Mouse (Mus musculus): ENCODE measurements at regions not wholly inside any gene's neighbourhood (a gene's known extent, or its start where the extent isn't known, plus 50 kb on each side); places are given as distances from the start of the nearest gene placed in this dataset.

DNA sequence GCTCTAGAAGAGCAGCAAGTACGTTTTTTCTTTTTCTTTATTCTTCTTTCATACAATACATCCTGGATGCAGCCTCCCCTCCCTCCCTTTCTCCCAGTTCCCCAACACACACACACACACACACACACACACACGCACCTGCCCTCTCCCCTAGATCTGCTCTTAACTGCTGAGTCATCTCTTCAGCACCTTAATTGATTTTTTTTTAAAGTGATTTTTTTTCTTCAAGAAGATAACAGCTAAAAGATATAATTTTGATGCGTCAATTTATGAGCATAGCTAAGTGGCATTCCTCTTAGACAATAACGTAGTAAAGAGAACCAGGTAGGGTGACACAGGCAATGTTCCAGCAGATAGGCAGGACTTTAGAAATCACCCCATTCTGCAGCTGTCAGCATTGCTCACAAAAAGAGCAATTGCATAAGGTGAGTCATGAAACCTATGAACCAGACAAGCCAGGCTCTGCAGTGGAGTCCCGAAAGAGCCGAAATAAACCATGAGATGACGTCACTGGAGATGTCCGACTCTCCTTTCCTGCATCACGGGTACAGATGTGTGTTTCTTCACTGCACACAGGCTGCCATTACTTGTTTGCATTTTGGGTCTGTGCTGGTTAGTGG lies 63.9 kb upstream of the Tnrc6a start:
- DNase-seq (ENCODE audit: low read depth, low spot score), result no peak

DNA sequence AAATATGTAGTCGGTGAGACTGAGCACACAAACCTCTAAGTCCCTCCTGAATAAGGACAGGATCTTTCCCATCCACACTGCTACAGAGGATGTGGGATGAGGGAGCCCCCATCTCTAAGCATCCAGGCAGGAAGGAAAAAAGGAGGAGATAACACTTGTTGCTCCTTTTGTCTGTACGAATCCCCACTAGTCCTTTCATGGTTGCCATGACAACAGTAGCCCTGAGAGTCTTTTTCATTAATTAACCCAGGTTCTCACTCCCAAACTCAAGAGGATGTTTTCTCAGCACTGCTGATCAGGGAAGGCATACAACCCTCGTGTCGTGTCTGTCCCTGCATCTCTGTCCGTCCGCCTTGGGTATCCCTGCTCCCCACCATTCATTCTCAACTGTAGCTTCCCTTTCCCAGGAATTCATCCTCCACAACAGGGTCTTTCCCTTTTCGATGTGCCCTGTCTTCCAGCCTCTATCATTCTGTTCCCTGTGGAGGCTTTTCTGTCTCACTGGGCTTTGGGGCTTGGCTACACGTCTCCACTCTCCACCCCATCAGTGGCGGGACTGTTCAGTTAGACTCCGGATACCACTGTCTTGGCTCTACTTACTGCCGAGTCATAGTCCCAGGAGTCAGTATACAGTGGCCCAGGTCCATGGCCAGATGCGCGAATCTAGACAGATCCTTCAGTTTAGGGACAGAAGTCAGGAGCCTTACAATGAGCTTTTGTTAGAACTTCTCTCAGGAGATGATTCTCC lies 60.2 kb upstream of the Tnrc6a start:
- DNase-seq (ENCODE audit: low read depth, low spot score), result no peak

DNA sequence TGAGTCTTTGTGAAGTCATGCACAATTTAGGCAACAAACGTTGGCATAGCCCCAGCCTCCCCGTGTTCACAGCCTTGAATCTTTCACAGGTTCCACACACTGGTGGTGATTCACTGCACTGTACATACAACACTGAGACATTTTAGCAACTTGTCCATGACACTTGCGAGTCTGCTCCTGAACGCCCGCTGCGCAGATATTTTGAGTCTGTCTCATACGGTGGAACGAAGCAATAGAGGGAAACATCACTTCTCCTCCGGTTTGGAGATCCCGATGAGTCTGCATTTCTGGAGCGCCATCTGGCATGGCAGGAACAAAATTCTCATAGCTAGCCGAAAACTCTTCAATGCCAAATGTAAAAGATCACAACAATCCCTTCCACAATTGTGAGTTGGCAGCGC lies 57.7 kb upstream of the Tnrc6a start:
- DNase-seq (ENCODE audit: low read depth, low spot score), result no peak

DNA sequence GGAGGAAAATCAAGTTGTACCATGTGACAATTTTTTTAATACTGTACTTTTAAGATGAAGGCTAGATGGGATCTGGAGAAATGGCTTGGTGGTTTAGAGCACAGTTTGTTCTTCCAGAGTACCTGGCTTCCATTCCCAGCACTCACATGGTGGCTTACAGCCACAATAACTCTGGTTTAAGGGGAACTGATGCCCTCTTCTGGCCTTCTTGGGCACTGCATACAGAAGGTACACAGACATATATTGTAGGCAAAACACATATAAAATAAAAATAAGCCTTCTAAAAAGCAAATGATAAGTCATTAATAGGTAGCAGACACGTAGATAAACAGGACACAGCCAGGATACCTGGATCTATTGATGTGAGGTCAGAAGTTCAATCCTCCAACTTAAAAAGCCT lies 56.3 kb upstream of the Tnrc6a start:
- DNase-seq (ENCODE audit: low read depth, low spot score), result no peak

DNA sequence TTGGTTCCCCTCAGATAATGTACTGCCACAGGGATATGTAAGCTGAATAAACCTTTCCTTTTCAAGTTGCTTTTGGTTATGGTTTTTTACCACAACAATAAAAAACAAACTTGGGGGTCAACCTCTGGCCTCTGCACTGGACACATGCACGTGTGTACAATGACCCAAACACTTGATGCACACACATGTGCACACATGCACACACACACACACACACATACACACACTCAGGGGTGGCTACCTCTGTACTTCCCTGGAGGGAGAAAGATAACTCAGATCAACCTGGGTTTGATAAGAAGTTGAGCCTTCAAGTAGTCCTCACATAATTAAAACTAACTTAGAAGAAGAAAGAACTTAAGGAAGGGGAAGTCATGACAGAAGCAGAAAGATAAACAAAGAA lies 55.4 kb upstream of the Tnrc6a start:
- no peak for DNase-seq (ENCODE audit: low read depth, low spot score)

DNA sequence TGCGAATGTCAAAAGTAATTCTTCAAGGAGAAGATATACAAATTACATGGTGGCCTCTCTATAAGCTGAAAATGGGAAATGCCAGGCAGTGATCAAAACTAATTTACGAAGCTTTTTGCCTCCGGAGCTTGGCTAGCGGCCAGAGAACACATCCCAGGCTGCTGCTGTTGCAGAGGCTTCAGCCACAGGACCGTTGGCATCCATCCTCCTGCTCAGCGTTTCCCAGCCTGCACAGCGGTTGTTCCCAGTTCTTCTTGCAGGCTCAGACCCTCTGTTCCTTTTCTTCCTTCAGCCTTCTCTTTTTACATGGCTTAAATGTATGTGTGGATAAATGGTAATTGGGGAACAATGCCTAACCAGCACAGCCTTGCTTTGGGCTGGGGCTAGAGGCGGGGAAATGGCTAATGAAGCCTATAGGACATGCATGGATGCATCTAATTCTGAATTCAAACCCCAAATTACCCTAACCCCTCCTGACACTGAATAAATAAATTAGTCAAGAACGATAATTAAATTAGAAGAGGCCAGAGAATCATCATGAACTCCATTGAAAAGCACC lies 54.9 kb upstream of the Tnrc6a start:
- DNase-seq (ENCODE audit: low read depth, low spot score), result peak; percentile 23

DNA sequence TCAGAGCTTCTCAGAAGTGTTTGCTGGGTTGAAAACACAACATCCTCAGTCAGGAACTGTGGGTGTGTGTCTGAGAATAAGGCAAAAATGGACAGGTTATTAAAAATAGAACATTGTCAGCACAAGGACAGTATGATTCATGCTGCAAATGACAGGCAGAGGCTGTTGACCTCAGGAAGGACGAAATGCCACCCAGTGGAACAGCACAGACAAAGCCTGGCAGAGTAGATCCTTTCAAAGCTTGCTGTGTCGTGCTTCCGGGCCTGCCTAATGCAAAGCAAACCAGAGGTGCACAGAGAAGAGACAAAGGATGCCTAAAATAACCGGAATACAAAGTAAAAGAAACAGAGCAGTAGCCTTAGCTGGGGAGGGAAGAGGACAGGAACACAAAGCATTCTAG lies 54.4 kb upstream of the Tnrc6a start:
- no peak for DNase-seq (ENCODE audit: low read depth, low spot score)

DNA sequence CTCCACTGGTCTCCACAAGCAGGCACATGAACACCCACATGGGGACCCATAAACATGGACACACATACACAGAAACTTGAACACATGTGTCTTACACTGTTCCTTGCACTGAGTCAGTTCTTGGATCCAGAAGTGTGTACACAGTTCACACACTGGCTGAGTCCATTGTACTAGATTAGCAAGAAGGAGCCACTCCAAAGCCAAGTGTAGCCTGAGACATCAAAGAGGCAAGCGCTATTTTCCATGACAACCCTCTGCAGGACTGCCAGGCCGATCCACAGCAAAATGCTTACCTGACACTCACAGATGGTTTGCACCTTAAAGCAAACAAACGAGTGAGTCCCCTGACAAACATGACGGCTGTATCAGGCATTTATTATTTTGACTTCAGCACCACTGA lies 52.8 kb upstream of the Tnrc6a start:
- DNase-seq (ENCODE audit: low read depth, low spot score), result no peak

All from retina, postnatal 7 days (tissue).